Mouse (Mus musculus) hindbrain, embryonic 16.5 days (tissue): Measurements from ENCODE around the gene Cst11. TPM values are rescaled to one million over a fixed set of nuclear protein-coding genes. Genes with fewer than 3 reads are reported as not detected.
"Not testable (repeated sequence)": the region's sequence is repeated elsewhere in the genome, so short reads cannot be mapped to it uniquely, and the experiment has no call there.

Experiments used
- ATAC-seq: fragments of 200-750 bp; cut with Nextera tagmentation; 2 replicates; pipeline ENCODE4 v1.8.0; 2017; ENCODE audit warnings: moderate TSS enrichment, moderate library complexity
- H3K27ac ChIP-seq: fragments of 300-500 bp; sonication (generic); 2 replicates; pipeline ENCODE4 v1.5.1; 2014; ENCODE audit warnings: low read depth, mild to moderate bottlenecking, control low read depth, low read length, moderate library complexity
- H3K27me3 ChIP-seq: fragments of 300-500 bp; sonication (generic); replicated peaks from 2 replicates; pipeline ENCODE4 v1.6.1; 2014; ENCODE audit warnings: low read length; ENCODE audit not compliant: control insufficient read depth, insufficient read depth
- H3K36me3 ChIP-seq: fragments of 300-500 bp; sonication (generic); 2 replicates; pipeline ENCODE4 v1.6.1; 2014; ENCODE audit warnings: mild to moderate bottlenecking, low read length, moderate library complexity, mixed read lengths; ENCODE audit not compliant: control insufficient read depth, insufficient read depth
- H3K4me1 ChIP-seq: fragments of 300-500 bp; sonication (generic); 2 replicates; pipeline ENCODE4 v1.6.1; 2014; ENCODE audit warnings: low read depth, low read length; ENCODE audit not compliant: control insufficient read depth, insufficient read depth
- H3K4me2 ChIP-seq: fragments of 300-500 bp; sonication (generic); 2 replicates; pipeline ENCODE4 v1.6.1; 2014; ENCODE audit warnings: mild to moderate bottlenecking, low read length, control low read depth, moderate library complexity
- H3K4me3 ChIP-seq: fragments of 300-500 bp; sonication (generic); 2 replicates; pipeline ENCODE4 v1.5.1; 2014; ENCODE audit warnings: mild to moderate bottlenecking, low read length, control low read depth, moderate library complexity
- H3K9ac ChIP-seq: fragments of 300-500 bp; sonication (generic); 2 replicates; pipeline ENCODE4 v1.6.1; 2014; ENCODE audit warnings: low read depth, mild to moderate bottlenecking, control low read depth, low read length, moderate library complexity
- H3K9me3 ChIP-seq: fragments of 300-500 bp; sonication (generic); 2 replicates; pipeline ENCODE4 v1.6.1; 2014; ENCODE audit warnings: mild to moderate bottlenecking, low read length, moderate library complexity; ENCODE audit not compliant: control insufficient read depth
- WGBS: fragments of 180-500 bp; shearing (Covaris S2); extraction: QIAGEN DNeasy Blood & Tissue Kit; methylation state at CpG from one replicate; pipeline ENCODE4 v1.1.7; 2014; 5-methylcytosine and 5-hydroxymethylcytosine counted together
- polyA plus RNA-seq: library from polyadenylated mRNA; unstranded; fragments of >200 nt; fragmentation: Nextera tagmentation; extraction: Ambion mirVana; gene quantifications from 2 replicates; pipeline ENCODE4 v1.2.1, GENCODE M21; 2015

The Cst11 gene
- polyA plus RNA-seq: not detected in 2 replicates

- not testable (repeated sequence) for H3K9ac ChIP-seq, H3K27me3 ChIP-seq, H3K4me3 ChIP-seq, H3K4me1 ChIP-seq, H3K36me3 ChIP-seq, H3K4me2 ChIP-seq, H3K27ac ChIP-seq, H3K9me3 ChIP-seq, ATAC-seq
- 84% methylated on average over 4 of the region's 4 CpGs for WGBS
These were observed at the start of gene Cst11 for GRCm38 (mm10) chr2:148771397-148771796. Gene Cst11, minus strand, starts transcription at chr2:148771497.

GRCm38 (mm10) chr2:148819909-148820308, 48.6 kb upstream of the Cst11 start, which contains the start of gene Cst13:
Gene Cst13, plus strand, starts transcription at chr2:148820081.
- no peaks in the 10 kb centered on the region for H3K27me3 ChIP-seq
- no peaks in the 10 kb centered on the region for H3K9me3 ChIP-seq
- no peak for ATAC-seq
- no peaks in the 10 kb centered on the region for H3K4me1 ChIP-seq
- H3K27ac ChIP-seq: no peak within 1 kb of the TSS
- H3K36me3 ChIP-seq: no peaks in the 10 kb centered on the region
- no peak within 1 kb of the TSS for H3K9ac ChIP-seq
- no peak within 1 kb of the TSS for H3K4me2 ChIP-seq
- no peak within 1 kb of the TSS for H3K4me3 ChIP-seq

- ATAC-seq: no peak
- 78% methylated on average over 6 of the region's 6 CpGs for WGBS
- H3K4me1 ChIP-seq: no peaks in the 10 kb centered on the region
- H3K27ac ChIP-seq: no peak overlapping the region
- no peak overlapping the region for H3K4me2 ChIP-seq
- no peaks in the 10 kb centered on the region for H3K9me3 ChIP-seq
- no peaks in the 10 kb centered on the region for H3K27me3 ChIP-seq
- no peaks in the 10 kb centered on the region for H3K36me3 ChIP-seq
- no peak overlapping the region for H3K9ac ChIP-seq
- H3K4me3 ChIP-seq: no peak overlapping the region
These were observed 35.4 kb upstream of the Cst11 start for GRCm38 (mm10) chr2:148806696-148807095.

- H3K27me3 ChIP-seq: no peaks in the 10 kb centered on the region
- no peak for ATAC-seq
- H3K4me3 ChIP-seq: no peak overlapping the region
- H3K27ac ChIP-seq: no peak overlapping the region
- no peaks in the 10 kb centered on the region for H3K36me3 ChIP-seq
- WGBS: 74% methylated on average over 3 of the region's 3 CpGs
- H3K4me2 ChIP-seq: no peak overlapping the region
- H3K9me3 ChIP-seq: no peaks in the 10 kb centered on the region
- H3K9ac ChIP-seq: no peak overlapping the region
- no peaks in the 10 kb centered on the region for H3K4me1 ChIP-seq
These were observed 30.2 kb upstream of the Cst11 start for GRCm38 (mm10) chr2:148801491-148801921.

GRCm38 (mm10) chr2:148798485-148798884, 27.2 kb upstream of the Cst11 start, which contains the start of gene Cst8:
Gene Cst8, plus strand, starts transcription at chr2:148798785.
- no peaks in the 10 kb centered on the region for H3K4me1 ChIP-seq
- no peaks in the 10 kb centered on the region for H3K36me3 ChIP-seq
- no peaks in the 10 kb centered on the region for H3K27me3 ChIP-seq
- ATAC-seq: no peak
- H3K4me3 ChIP-seq: no peak within 1 kb of the TSS
- H3K27ac ChIP-seq: no peak within 1 kb of the TSS
- H3K9ac ChIP-seq: no peak within 1 kb of the TSS
- no peaks in the 10 kb centered on the region for H3K9me3 ChIP-seq
- H3K4me2 ChIP-seq: no peak within 1 kb of the TSS
- 92% methylated on average over 1 of the region's 1 CpGs for WGBS

- H3K27me3 ChIP-seq: no peaks in the 10 kb centered on the region
- 92% methylated on average over 6 of the region's 6 CpGs for WGBS
- H3K4me3 ChIP-seq: no peak within 1 kb of the TSS
- no peaks in the 10 kb centered on the region for H3K9me3 ChIP-seq
- no peak within 1 kb of the TSS for H3K27ac ChIP-seq
- H3K9ac ChIP-seq: no peak within 1 kb of the TSS
- no peaks in the 10 kb centered on the region for H3K36me3 ChIP-seq
- no peaks in the 10 kb centered on the region for H3K4me1 ChIP-seq
- no peak within 1 kb of the TSS for H3K4me2 ChIP-seq
- no peak for ATAC-seq
These were observed 17.8 kb upstream of the Cst11 start, which contains the start of gene Cst12 for GRCm38 (mm10) chr2:148789142-148789541. Gene Cst12, plus strand, starts transcription at chr2:148789361.

- no peak within 1 kb of the TSS for H3K4me2 ChIP-seq
- no peak within 1 kb of the TSS for H3K9ac ChIP-seq
- no peak within 1 kb of the TSS for H3K4me3 ChIP-seq
- H3K4me1 ChIP-seq: no peaks in the 10 kb centered on the region
- H3K9me3 ChIP-seq: no peaks in the 10 kb centered on the region
- no peaks in the 10 kb centered on the region for H3K27me3 ChIP-seq
- no peaks in the 10 kb centered on the region for H3K36me3 ChIP-seq
- no peak within 1 kb of the TSS for H3K27ac ChIP-seq
- ATAC-seq: no peak
- 16% methylated on average over 1 of the region's 1 CpGs for WGBS
These were observed 10.4 kb upstream of the Cst11 start, which contains the start of gene 8030411F24Rik for GRCm38 (mm10) chr2:148781709-148782108. Gene 8030411F24Rik, plus strand, starts transcription at chr2:148782009.

- Histone ChIP-seq H3K9me3 (no peaks in the 10 kb centered on the region), H3K36me3 (no peaks in the 10 kb centered on the region), H3K9ac (no peak overlapping the region), H3K27ac (no peak overlapping the region), H3K4me2 (no peak overlapping the region), H3K4me1 (no peaks in the 10 kb centered on the region), H3K4me3 (no peak overlapping the region), H3K27me3 (no peaks in the 10 kb centered on the region)
- WGBS: 100% methylated on average over 1 of the region's 1 CpGs
- no peak for ATAC-seq
These were observed 7.5 kb downstream of the Cst11 start for GRCm38 (mm10) chr2:148763648-148764388.

GRCm38 (mm10) chr2:148754310-148754846, 16.9 kb downstream of the Cst11 start:
- 0 out of 2 replicates have a peak, but pooled peaks cover 2% of the 10 kb centered on the region for H3K27me3 ChIP-seq
- no peak overlapping the region for H3K4me3 ChIP-seq
- H3K4me1 ChIP-seq: no peaks in the 10 kb centered on the region
- WGBS: 87% methylated on average over 1 of the region's 1 CpGs
- no peak for ATAC-seq
- no peaks in the 10 kb centered on the region for H3K36me3 ChIP-seq
- no peaks in the 10 kb centered on the region for H3K9me3 ChIP-seq
- no peak overlapping the region for H3K27ac ChIP-seq
- H3K4me2 ChIP-seq: no peak overlapping the region
- H3K9ac ChIP-seq: no peak overlapping the region
